Mouse (Mus musculus) gastrocnemius, postnatal 25 days (tissue): Measurements from ENCODE around the gene Srrm2. TPM values are rescaled to one million over a fixed set of nuclear protein-coding genes. Genes with fewer than 3 reads are reported as not detected.
A peak's percentile ranks its signal among the peaks of the same experiment; 100 is the strongest.

Experiments
- DNase-seq: peaks from one replicate; pipeline ENCODE4 v3.0.0; 2022
- total RNA-seq, 2 experiments: library from RNA; stranded (reverse); gene quantifications; 1 replicate in 1 of 2; 2 replicates in 1 of 2; pipeline ENCODE4 v1.2.3; 2021

Srrm2 gene
- total RNA-seq, 2 experiments from 2014 or later: 157 to 160 TPM

GRCm38 (mm10) chr17:23806867-23807266, 16.5 kb downstream of the Srrm2 start:
- no peak for DNase-seq

- DNase-seq: no peak
Observed at GRCm38 (mm10) chr17:23807918-23808317, 17.6 kb downstream of the Srrm2 start.

DNA sequence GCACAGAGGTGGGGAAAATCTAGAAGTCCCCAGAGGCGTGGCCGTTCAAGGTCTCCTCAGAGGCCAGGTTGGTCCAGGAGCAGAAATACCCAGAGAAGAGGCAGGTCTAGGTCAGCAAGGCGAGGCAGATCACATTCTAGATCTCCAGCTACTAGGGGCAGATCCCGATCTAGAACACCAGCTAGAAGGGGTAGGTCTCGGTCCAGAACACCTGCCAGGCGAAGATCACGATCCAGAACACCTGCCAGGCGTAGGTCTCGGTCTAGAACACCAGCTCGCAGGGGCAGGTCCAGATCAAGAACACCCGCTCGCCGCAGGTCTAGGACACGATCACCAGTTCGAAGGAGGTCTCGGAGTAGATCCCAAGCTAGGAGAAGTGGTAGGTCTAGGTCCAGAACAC, 25.3 kb downstream of the Srrm2 start:
- no peak for DNase-seq

DNA sequence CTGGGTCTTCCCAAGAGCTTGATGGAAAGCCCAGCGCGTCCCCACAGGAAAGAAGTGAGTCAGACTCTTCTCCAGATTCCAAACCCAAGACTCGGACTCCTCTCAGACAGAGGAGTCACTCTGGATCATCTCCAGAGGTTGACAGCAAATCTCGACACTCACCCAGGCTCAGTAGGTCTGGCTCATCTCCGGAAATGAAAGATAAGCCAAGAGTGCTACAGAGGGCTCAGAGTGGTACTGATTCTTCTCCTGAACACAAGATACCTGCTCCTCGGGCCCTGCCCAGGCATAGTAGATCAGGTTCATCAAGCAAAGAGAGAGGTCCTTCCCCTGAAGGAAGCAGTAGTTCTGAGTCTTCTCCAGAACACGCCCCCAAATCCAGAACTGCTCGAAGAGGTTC, 28.2 kb downstream of the Srrm2 start:
- no peak for DNase-seq

GRCm38 (mm10) chr17:23819235-23819634, 28.9 kb downstream of the Srrm2 start:
- DNase-seq: no peak

GRCm38 (mm10) chr17:23820731-23821130, 30.4 kb downstream of the Srrm2 start:
- no peak for DNase-seq

DNA sequence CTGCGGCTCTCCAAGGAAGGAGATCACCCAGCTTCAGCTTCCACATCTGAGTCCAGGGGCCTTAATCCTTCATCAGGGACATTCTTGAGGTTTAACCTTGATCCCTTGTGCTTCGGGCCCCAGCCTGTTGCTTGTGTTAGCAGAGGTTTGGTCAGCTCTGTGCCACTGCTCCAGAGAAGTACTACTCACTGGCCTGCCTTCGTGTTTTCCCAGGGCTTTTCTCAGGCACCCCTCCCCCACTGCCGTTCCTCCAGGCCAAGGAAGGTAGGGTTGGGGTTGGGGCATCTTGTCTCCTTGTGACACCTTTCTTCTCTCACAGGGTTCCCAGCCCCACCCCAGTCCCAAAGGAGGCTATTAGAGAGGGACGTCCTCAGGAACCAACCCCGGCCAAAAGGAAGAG, 31.8 kb downstream of the Srrm2 start:
- no peak for DNase-seq

GRCm38 (mm10) chr17:23823018-23823417, 32.7 kb downstream of the Srrm2 start:
- DNase-seq: no peak

DNA sequence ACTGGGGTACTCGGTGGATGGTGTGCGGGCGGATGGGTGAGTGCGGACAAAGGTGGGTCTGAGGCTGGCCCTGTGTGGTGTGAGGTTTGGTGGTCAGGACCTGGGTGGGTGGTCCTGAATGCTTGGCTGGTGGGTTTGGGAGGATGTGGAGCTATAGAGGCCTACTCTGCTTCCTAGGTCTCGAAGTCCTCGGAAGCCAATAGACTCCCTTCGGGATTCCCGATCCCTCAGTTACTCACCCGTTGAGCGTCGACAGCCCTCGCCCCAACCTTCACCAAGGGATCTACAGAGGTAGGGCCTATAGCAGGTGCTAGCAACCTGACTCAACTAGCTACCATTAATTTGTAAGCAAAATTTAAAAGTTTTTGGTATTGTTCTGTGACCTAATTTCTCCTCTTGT, 33.3 kb downstream of the Srrm2 start:
- no peak for DNase-seq

DNA sequence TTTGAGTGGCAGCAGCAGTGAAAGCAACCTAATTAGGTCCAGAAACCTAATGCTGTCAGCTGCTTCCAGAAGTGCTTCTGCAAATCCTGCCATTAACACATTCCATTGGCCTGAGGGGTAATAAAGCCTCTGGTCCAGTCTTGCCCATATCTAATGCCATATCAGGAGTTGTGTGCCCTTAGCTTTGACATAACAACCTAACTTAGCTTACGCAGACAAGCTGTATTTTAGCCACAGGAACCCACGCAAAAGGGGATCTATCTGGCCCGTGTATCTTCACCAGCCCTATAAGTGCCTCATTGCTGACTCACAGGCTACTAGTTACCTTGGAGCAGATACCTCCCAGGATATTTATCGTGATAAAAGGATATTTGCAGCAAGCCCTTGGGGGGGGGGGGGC, 35.3 kb downstream of the Srrm2 start:
- DNase-seq: no peak

- peak; percentile 46 for DNase-seq
Observed at GRCm38 (mm10) chr17:23828271-23829001, 38.1 kb downstream of the Srrm2 start.

GRCm38 (mm10) chr17:23829064-23829619, 38.8 kb downstream of the Srrm2 start, which contains the start of gene Elob:
TSS of gene Elob (minus strand) at chr17:23829136.
- peak; percentile 88 for DNase-seq

- DNase-seq: no peak
Observed at GRCm38 (mm10) chr17:23831201-23831600, 40.9 kb downstream of the Srrm2 start.

DNA sequence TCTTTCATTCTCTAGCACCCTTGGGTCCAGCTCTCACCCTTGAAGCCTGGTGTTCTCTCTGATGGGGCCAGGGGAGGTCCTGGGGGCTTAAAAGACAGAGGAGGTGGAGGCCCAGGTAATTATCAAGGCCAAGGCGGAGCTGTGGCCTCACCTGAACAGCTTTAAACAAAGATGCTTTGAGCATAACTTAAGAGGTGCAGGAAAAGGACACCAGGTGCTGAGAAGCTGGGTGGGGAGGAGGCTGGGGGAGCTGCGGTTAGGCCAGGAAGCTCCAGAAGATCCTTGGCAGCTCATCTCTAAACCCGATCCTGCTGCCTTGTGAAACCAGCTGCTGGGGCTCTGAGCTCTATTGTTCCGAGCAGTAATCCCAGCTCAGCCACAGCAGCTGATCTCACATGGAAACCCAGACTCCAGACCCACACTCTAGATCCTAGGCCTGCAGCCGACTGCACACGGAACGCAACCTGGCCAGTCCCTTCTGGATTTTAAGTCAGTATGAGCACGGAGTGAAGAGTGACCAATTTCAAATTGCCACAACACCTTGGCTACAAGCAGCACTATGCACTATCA, 45.8 kb downstream of the Srrm2 start, which contains the start of gene Prss33:
Gene Prss33, minus strand, starts transcription at position 51 of the 570 bp plus-strand sequence.
- DNase-seq: no peak

- no peak for DNase-seq
Observed at GRCm38 (mm10) chr17:23841145-23841544, 50.8 kb downstream of the Srrm2 start.

DNA sequence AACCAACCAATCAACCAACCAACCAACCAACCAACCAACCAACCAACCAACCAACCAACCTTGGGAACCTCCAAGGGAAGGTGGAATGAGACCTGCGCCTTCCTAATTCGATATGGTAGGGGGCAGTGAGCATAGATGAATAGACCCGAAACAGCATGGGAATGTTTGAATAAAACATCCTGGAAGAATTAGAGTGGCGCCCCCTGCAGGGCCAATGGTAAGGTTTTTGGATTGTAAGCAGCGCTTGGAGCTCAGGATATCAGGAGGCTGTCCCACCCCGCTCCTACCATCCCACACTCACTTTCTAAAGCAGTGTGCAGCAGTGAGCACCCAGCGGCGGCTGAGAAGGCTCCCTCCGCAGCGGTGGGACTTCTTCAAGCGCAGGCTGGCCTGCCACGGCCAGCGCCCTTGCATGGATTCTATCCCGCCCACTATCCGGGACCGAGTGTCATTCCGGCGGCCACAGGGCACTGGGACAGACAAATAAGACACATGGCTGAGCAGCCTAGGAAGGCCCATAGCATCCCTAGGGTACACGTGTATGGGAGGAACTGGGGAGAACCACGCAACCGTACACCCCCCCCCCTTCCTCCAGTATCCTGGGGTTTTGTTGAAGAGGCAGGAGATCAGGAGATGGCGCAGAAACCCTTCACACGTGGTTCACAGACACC, 52.9 kb downstream of the Srrm2 start:
- DNase-seq: no peak

GRCm38 (mm10) chr17:23843812-23844273, 53.5 kb downstream of the Srrm2 start, which contains the start of the genes Prss32 and Prss41:
TSS of gene Prss32 (plus strand) at chr17:23843855.
TSS of gene Prss41 (minus strand) at chr17:23844172.
- no peak for DNase-seq

- DNase-seq: no peak
Observed at GRCm38 (mm10) chr17:23850028-23850427, 59.7 kb downstream of the Srrm2 start.

- no peak for DNase-seq
Observed at GRCm38 (mm10) chr17:23850853-23851749, 60.8 kb downstream of the Srrm2 start.

- no peak for DNase-seq
Observed at GRCm38 (mm10) chr17:23853292-23853691, 63.0 kb downstream of the Srrm2 start.

DNA sequence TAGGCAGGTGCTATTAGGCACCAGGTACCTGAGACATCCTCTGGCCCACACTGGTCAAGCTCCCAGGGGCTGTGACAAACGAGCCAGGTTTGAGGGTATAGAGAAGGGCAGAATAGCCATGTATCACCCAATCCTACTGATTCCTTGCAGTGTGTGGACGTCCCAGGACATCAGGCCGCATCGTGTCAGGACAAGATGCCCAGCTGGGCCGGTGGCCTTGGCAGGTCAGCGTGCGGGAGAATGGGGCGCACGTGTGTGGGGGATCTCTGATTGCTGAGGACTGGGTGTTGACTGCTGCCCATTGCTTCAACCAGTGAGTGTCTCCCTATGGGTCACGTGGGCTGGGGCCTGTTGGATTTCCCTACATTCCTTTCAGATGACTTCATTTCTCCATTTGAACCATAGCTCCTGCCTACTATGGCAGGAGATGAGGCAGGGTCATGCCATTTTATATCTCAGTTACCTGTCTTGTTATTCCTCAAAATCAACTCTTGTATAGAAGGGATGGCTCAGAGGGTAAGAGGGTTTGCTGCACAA, 64.0 kb downstream of the Srrm2 start:
- no peak for DNase-seq
